Mouse (Mus musculus) small intestine, adult 2 months (tissue): ENCODE data around the gene Hivep3. TPM values are rescaled to one million over a fixed set of nuclear protein-coding genes. Genes with fewer than 3 reads are reported as not detected.

Experiments used
- H3K27ac ChIP-seq: fragments of 200-500 bp; 2 replicates; pipeline ENCODE4 v1.5.1; 2012; ENCODE audit warnings: low read depth, low read length, control low read depth, inconsistent platforms; ENCODE audit not compliant: insufficient read depth
- H3K27me3 ChIP-seq: fragments of 200-500 bp; 2 replicates; pipeline ENCODE4 v1.6.1; 2012; ENCODE audit warnings: mild to moderate bottlenecking, moderate library complexity, low read length, inconsistent platforms; ENCODE audit not compliant: control insufficient read depth, insufficient read depth
- H3K36me3 ChIP-seq: fragments of 200-500 bp; 2 replicates; pipeline ENCODE4 v1.6.1; 2012; ENCODE audit warnings: mild to moderate bottlenecking, low read length, control low read depth, inconsistent platforms; ENCODE audit not compliant: control insufficient read depth, insufficient read depth
- H3K4me1 ChIP-seq: fragments of 200-500 bp; 2 replicates; pipeline ENCODE4 v1.6.1; 2012; ENCODE audit warnings: low read length, inconsistent platforms, mixed read lengths; ENCODE audit not compliant: control insufficient read depth, insufficient read depth, insufficient read length
- H3K4me3 ChIP-seq: fragments of 200-500 bp; 2 replicates; pipeline ENCODE4 v1.5.1; 2012; ENCODE audit warnings: low read depth, mild to moderate bottlenecking, control low read depth, inconsistent platforms, low read length, moderate library complexity
- CTCF ChIP-seq: fragments of 200-500 bp; IDR thresholded peaks from 2 replicates; pipeline ENCODE4 v1.5.1; 2012; ENCODE audit warnings: low read depth, mild to moderate bottlenecking, control low read depth, inconsistent platforms, low read length, moderate library complexity, mixed read lengths; ENCODE audit not compliant: insufficient replicate concordance, insufficient read length; ENCODE audit errors: extremely low read depth
- POLR2A ChIP-seq: fragments of 200-500 bp; IDR thresholded peaks from 2 replicates; pipeline ENCODE4 v1.6.1; 2012; ENCODE audit warnings: low read depth, mild to moderate bottlenecking, control low read depth, inconsistent platforms, low read length, moderate library complexity
- WGBS: fragments of 180-500 bp; shearing (Covaris S2); methylation state at CpG from one replicate; pipeline ENCODE4 v1.1.7; 2018; 5-methylcytosine and 5-hydroxymethylcytosine counted together
- polyA plus RNA-seq: library from polyadenylated mRNA; depleted of rRNA; stranded (reverse); fragments of >200 nt; gene quantifications from 2 replicates; pipeline ENCODE4 v1.2.3, GENCODE M21; 2012

Hivep3 gene
- polyA plus RNA-seq, 1 experiment, result 3.3 TPM

GRCm38 (mm10) chr4:119816620-119817356 lies 83.2 kb downstream of the Hivep3 start:
- Histone ChIP-seq H3K27ac (no peak overlapping the region), H3K4me1 (peaks cover 15% of the 10 kb centered on the region), H3K27me3 (no peaks in the 10 kb centered on the region), H3K36me3 (no peaks in the 10 kb centered on the region), H3K4me3 (no peak overlapping the region)
- WGBS, result 23% methylated on average over 7 of the region's 7 CpGs
- TF ChIP-seq POLR2A (no peak), CTCF (no peak)

GRCm38 (mm10) chr4:119825956-119826355 lies 92.4 kb downstream of the Hivep3 start:
- H3K27ac ChIP-seq, result no peak overlapping the region
- H3K4me3 ChIP-seq, result no peak overlapping the region
- no peak for TF ChIP-seq POLR2A
- no peak for TF ChIP-seq CTCF
- no peaks in the 10 kb centered on the region for H3K27me3 ChIP-seq
- H3K4me1 ChIP-seq, result no peaks in the 10 kb centered on the region
- WGBS, result 55% methylated on average over 3 of the region's 3 CpGs
- H3K36me3 ChIP-seq, result no peaks in the 10 kb centered on the region

GRCm38 (mm10) chr4:119828386-119828785 lies 94.8 kb downstream of the Hivep3 start:
- H3K36me3 ChIP-seq, result no peaks in the 10 kb centered on the region
- H3K4me3 ChIP-seq, result no peak overlapping the region
- 63% methylated on average over 3 of the region's 3 CpGs for WGBS
- no peaks in the 10 kb centered on the region for H3K27me3 ChIP-seq
- no peaks in the 10 kb centered on the region for H3K4me1 ChIP-seq
- TF ChIP-seq CTCF (no peak), POLR2A (no peak)
- no peak overlapping the region for H3K27ac ChIP-seq

GRCm38 (mm10) chr4:119828996-119829395 lies 95.4 kb downstream of the Hivep3 start:
- WGBS, result 75% methylated on average over 4 of the region's 4 CpGs
- no peak for TF ChIP-seq POLR2A
- no peak for TF ChIP-seq CTCF

GRCm38 (mm10) chr4:119833333-119833732 lies 99.7 kb downstream of the Hivep3 start:
- Histone ChIP-seq H3K36me3 (no peaks in the 10 kb centered on the region), H3K27ac (no peak overlapping the region), H3K27me3 (no peaks in the 10 kb centered on the region), H3K4me3 (no peak overlapping the region), H3K4me1 (0 out of 2 replicates have a peak, but pooled peaks cover 3% of the 10 kb centered on the region)
- TF ChIP-seq CTCF, result no peak
- no peak for TF ChIP-seq POLR2A
- WGBS, result 67% methylated on average over 9 of the region's 9 CpGs

More at GRCm38 (mm10) chr4:119828996-119829395, 95.4 kb downstream of the Hivep3 start:
- Histone ChIP-seq H3K27ac (no peak overlapping the region), H3K27me3 (no peaks in the 10 kb centered on the region), H3K36me3 (no peaks in the 10 kb centered on the region), H3K4me1 (0 out of 2 replicates have a peak, but pooled peaks cover under 1% of the 10 kb centered on the region), H3K4me3 (no peak overlapping the region)

GRCm38 (mm10) chr4:119833884-119834283 lies 100.3 kb downstream of the Hivep3 start:
- H3K4me3 ChIP-seq, result no peak overlapping the region
- WGBS, result 55% methylated on average over 5 of the region's 5 CpGs
- H3K27me3 ChIP-seq, result no peaks in the 10 kb centered on the region
- TF ChIP-seq CTCF, result no peak
- no peak for TF ChIP-seq POLR2A
- H3K27ac ChIP-seq, result no peak overlapping the region
- H3K4me1 ChIP-seq, result 0 out of 2 replicates have a peak, but pooled peaks cover 3% of the 10 kb centered on the region
- no peaks in the 10 kb centered on the region for H3K36me3 ChIP-seq

GRCm38 (mm10) chr4:119836181-119836580 lies 102.6 kb downstream of the Hivep3 start:
- Histone ChIP-seq H3K27me3 (no peaks in the 10 kb centered on the region), H3K4me1 (0 out of 2 replicates have a peak, but pooled peaks cover 3% of the 10 kb centered on the region), H3K36me3 (no peaks in the 10 kb centered on the region), H3K27ac (no peak overlapping the region), H3K4me3 (no peak overlapping the region)
- TF ChIP-seq POLR2A (no peak), CTCF (no peak)
- 80% methylated on average over 3 of the region's 3 CpGs for WGBS
